Mouse (Mus musculus) c-Kit-positive CD71-positive TER-119-negative erythroid progenitor cells, embryonic 14.5 days (primary cell): ENCODE results near the gene Icam1.
"Not testable (repeated sequence)": the region's sequence is repeated elsewhere in the genome, so short reads cannot be mapped to it uniquely, and the experiment has no call there.

Experiments used
- DNase-seq: peaks from one replicate; pipeline ENCODE4 v3.0.0-alpha.2; 2013; ENCODE audit warnings: low read depth

The Icam1 gene

DNA sequence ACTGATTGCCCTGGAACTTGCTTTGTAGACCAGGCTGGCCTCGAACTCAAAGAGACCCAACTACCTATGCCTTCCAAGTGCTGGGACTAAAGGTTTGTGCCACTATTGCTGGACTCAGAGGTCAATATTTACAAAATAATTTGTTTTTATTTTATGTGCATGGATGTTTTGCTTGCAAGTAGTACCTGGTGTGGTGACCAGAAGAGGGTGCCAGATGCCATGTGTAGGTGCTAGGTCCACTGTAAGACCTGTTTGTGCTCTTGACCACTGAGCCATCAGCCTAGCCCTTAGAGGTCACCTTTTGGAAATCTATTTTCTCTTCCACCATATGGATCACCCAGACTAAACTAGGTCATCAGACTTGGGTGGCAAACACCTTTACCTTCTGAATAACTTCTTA, 6.9 kb downstream of the Icam1 start:
- DNase-seq, result no peak

DNA sequence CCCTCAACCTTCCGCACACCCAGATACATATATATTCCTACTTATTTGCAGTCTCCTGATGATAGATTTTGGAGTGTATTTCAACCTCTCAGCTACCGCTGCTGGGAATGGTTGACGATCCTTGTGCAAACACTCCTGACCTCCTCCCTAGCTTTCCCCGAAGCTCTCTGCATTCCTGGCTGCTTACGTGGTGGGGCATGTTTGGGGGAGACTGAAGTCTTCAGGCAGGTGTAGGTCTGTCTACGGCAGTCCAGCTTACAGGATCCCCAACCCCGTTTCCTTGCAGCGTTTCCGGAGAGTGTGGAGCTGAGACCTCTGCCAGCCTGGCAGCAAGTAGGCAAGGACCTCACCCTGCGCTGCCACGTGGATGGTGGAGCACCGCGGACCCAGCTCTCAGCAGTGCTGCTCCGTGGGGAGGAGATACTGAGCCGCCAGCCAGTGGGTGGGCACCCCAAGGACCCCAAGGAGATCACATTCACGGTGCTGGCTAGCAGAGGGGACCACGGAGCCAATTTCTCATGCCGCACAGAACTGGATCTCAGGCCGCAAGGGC, 9.5 kb downstream of the Icam1 start:
- no peak for DNase-seq

DNA sequence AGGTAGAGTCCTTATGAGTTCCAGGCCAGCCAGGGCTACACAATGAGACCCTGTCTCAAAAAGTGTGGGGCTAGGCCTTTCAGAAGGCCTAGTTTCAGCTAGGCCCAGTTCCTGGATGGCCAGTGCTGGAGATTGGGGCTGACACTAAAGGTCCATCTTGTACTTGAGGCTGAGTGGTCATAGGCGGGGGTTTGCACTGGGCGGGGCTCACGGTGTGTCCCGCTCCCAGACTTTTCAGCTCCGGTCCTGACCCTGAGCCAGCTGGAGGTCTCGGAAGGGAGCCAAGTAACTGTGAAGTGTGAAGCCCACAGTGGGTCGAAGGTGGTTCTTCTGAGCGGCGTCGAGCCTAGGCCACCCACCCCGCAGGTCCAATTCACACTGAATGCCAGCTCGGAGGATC, 11.1 kb downstream of the Icam1 start:
- DNase-seq, result no peak

DNA sequence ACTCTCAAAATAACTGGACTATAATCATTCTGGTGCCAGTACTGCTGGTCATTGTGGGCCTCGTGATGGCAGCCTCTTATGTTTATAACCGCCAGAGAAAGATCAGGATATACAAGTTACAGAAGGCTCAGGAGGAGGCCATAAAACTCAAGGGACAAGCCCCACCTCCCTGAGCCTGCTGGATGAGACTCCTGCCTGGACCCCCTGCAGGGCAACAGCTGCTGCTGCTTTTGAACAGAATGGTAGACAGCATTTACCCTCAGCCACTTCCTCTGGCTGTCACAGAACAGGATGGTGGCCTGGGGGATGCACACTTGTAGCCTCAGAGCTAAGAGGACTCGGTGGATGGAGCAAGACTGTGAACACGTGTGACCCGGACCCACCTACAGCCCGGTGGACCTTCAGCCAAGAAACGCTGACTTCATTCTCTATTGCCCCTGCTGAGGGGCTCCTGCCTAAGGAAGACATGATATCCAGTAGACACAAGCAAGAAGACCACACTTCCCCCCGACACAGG, 12.0 kb downstream of the Icam1 start:
- DNase-seq, result no peak

GRCm38 (mm10) chr9:21028560-21029110, 12.8 kb downstream of the Icam1 start:
- no peak for DNase-seq

DNA sequence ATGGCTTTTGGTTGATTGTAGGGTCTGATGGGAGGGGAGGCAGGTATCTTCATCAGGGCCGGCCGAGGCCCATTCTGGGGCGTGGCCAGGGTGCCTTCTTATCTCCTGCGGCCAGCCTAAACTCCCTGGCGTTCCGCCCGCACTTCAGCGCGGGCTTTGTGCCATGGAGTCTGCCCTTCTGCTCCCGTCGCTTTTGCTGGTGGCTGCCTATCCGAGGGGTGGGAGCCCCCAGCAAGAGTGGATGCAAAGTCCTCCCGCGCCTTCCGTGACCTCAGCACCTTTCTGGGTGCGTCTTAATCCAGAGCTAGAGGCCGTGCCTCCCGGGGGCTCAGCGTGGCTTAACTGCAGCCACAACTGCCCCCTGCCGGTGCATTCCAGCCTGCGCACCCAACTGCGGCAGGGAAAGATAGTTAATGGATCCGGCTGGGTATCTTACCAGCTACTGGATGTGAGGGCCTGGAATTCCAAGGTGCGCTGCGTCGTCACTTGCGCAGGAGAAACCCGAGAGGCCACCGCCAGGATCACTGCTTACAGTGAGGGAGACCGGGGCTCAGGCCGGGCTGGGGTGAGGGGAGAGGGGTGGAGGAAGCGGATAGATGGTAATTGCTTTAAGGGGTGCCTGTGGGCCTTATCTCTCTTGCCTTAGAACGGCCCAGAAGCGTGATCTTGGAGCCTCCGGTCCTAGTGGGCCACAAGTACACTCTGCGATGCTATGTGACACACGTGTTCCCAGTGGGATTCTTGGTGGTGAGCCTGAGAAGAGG, 13.7 kb downstream of the Icam1 start, which contains the start of gene Icam4:
Gene Icam4 (plus strand): TSS at position 83 of the 764 bp plus-strand sequence.
- DNase-seq, result peak; percentile 90

DNA sequence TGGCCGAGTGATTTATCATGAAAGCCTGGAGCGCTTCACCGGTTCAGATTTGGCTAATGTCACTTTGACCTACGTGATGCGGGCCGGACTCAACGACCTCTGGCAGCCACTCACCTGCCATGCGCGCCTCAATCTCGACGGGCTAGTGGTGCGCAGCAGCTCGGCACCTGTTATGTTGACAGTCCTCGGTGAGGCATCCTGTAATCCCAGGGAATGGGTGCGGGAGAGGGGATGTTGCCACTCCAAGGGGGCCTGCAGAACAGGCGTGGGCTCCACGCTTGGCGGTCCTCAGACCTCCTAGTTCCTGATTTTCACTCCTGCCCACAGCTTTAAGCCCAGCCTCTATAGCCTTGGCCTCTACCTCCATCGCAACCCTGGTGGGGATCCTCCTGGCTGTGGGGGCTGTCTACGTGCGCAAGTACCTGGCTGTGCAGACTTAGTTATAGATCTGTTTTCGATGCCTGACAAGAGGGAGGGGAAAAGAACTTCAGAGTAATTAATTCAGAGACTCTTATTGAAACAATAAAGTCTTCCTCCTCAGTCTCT, 14.3 kb downstream of the Icam1 start:
- DNase-seq, result no peak

GRCm38 (mm10) chr9:21030781-21031250, 15.0 kb downstream of the Icam1 start:
- DNase-seq, result peak; percentile 98

DNA sequence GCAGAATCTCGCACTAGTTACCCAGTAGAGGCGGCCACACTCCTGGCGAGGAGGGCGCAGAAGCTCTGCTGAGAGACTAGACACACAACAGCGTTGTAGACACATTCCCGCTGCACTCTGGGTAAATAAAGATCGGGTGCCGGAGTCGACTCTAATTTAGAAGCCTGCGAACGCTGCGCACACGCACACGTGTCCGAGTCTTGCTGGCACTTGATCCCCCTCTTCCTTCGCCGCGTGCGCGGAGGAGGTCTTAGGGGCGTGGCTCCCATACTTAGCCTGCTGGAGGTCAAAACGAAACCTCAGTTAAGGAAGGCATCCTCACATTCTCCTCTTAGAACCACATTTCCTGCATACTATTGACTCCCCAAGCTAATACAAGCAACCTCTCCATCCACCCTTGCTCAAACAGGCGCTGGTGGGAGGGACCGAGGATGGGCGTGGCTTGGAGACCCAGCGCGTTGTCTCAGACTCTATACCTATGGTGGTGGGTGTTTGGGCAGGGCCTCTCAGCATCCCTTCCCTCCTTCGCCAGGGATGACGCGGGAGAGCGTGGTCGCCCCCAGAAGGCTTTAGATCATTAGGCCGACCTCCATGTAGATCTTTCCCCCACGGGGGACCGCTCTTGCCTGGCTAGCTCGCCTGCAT, 15.6 kb downstream of the Icam1 start:
- DNase-seq, result no peak

DNA sequence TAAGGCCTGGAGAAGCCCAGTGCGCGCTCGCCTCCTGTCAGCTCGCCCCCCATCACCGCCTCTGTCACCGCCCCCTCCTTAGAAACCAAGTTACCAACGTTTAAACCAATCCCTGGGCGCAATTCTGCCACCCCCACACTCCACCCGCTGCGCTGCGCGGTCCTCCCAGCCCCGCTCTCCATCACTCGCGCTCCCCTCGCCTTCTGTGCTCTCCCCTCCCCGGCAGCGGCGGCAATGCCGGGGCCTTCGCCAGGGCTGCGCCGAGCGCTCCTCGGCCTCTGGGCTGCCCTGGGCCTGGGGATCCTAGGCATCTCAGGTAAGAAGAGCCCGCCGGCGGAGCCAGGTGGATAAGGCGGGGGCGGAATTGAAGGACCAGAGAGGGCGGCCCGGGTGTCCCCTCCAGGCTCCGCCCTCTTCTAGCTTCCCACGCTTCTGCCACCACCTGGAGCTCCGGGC, 16.1 kb downstream of the Icam1 start, which contains the start of gene Icam5:
Gene Icam5 (plus strand): TSS at position 178 of the 456 bp plus-strand sequence.
- DNase-seq, result no peak

DNA sequence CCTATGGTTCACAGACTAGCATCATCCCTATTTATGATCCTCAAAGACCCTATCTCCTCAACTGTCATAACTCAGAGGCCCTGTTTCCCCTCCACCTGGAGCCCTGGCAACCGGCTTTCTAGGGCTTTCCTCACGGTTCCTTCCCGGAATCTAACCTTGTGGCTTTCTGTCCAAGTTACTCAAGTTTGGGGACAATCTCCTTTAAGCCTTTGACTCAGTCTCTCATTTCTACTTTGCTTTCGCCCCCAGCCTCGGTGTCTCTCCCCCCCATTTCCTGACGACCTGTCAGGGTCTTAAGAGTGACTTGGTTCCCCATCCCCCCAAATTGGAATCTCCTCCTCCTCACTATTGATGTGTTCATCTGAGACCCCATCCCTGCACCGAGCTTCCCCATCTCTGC, 16.7 kb downstream of the Icam1 start:
- no peak for DNase-seq

DNA sequence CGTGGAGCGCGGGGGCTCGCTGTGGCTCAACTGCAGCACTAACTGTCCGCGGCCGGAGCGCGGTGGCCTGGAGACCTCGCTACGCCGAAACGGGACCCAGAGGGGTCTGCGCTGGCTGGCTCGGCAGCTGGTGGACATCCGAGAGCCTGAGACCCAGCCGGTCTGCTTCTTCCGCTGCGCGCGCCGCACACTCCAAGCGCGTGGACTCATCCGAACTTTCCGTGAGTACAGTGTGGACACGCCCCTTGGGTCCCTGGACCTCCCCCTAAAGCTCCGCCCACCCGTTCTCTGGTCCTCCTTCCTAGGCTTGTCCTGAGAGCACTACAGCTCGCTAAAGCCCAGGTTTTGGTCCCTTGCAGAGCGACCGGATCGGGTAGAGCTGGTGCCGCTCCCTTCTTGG, 17.4 kb downstream of the Icam1 start:
- peak; percentile 92 for DNase-seq

DNA sequence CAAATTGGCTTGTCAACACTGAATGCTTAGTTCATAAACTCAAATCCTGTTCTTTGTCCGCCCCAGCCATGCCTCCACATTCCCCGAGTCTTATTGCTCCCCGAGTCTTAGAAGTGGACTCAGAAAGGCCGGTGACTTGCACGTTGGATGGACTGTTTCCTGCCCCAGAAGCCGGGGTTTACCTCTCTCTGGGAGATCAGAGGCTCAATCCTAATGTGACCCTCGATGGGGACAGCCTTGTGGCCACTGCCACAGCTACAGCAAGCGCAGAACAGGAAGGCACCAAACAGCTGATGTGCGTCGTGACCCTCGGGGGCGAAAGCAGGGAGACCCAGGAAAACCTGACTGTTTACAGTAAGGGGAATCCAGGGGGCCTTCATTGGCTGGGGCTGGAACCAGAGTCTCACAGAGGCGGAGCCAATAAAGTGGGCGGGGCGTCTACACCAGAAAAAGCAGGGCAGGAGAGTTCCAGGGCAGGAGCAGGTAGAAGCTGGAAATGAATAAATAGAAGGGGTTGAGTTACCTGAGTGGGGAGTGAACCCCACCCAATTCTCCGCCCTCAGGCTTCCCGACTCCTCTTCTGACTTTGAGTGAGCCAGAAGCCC, 18.8 kb downstream of the Icam1 start:
- DNase-seq, result no peak

- no peak for DNase-seq
Measured at GRCm38 (mm10) chr9:21035586-21035985, 19.8 kb downstream of the Icam1 start.

GRCm38 (mm10) chr9:21036161-21036560, 20.4 kb downstream of the Icam1 start:
- no peak for DNase-seq

GRCm38 (mm10) chr9:21036666-21037065, 20.9 kb downstream of the Icam1 start:
- no peak for DNase-seq

DNA sequence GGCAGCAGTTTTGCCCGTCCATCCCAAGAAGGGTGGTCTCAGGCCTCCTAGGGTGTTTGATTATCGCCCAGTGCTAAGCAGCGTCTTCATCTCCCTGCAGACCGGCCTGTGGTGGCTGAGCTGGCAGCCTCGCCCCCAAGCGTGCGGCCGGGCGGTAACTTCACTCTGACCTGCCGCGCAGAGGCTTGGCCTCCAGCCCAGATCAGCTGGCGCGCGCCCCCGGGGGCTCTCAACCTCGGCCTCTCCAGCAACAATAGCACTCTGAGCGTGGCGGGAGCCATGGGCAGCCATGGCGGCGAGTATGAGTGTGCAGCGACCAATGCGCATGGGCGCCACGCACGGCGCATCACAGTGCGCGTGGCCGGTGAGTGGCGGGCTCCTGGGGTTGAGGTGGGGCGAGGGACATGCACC, 21.7 kb downstream of the Icam1 start:
- no peak for DNase-seq

GRCm38 (mm10) chr9:21039779-21040178, 24.0 kb downstream of the Icam1 start:
- no peak for DNase-seq

- DNase-seq, result no peak
Measured at GRCm38 (mm10) chr9:21041308-21041707, 25.5 kb downstream of the Icam1 start.

- DNase-seq, result no peak
Measured at GRCm38 (mm10) chr9:21043563-21043962, 27.8 kb downstream of the Icam1 start.

DNA sequence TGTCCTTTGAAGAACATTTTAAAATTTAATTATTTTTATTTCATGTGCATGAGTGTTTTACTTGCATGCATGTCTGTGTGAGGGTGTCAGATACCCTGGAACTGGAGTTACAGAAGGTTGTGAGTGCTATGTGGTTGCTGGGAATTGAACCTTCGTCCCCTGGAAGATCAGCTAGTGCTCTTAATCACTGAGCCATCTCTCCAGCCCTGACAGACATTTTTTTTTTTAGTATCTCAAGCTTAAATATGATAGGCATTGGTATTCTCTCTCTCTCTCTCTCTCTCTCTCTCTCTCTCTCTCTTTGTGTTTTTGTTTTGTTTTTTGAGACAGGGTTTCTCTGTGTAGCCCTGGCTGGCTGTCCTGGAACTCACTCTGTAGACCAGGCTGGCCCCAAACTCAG, 29.0 kb downstream of the Icam1 start:
- DNase-seq, result not testable (repeated sequence)

DNA sequence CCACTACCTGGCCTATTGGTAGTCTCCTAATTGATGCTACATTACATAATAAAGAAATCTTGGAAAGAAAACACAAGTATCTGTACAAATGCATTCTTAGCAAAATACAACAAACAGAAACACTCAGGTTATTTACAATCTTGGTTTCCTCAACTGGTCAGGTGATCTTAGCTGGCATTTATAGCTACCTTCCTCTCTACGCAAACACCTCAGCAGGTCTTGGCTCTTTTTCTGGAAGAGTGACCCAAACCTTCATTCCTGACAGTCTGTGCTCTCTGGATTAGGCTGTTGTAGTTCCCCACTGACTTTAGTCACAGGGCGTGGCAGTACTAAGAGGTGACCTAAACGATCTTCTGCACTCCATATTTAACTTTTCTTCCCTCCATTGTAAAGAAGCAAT, 29.4 kb downstream of the Icam1 start:
- DNase-seq, result no peak
